Mouse (Mus musculus): ENCODE measurements around the gene Cbfa2t3. TPM values are rescaled to one million over a fixed set of nuclear protein-coding genes. Genes with fewer than 3 reads are reported as not detected.

Gene Cbfa2t3
- polyA plus RNA-seq, 1 experiment from 2014 or later, result 2.3 TPM

GRCm38 (mm10) chr8:122575286-122575685, 123.6 kb downstream of the Cbfa2t3 start:
- H3K27ac ChIP-seq (replicated peaks), result peak overlapping the region; percentile 31
- 77% methylated on average over 8 of the region's 8 CpGs for WGBS

More at GRCm38 (mm10) chr8:122575286-122575685, 123.6 kb downstream of the Cbfa2t3 start:
- Histone ChIP-seq H3K9me3 (no peaks in the 10 kb centered on the region), H3K27me3 (replicated peaks; ENCODE audit: low read depth, poor library complexity, severe bottlenecking) (no peaks in the 10 kb centered on the region), H3K4me3 (peak overlapping the region; percentile 72), H3K4me1 (peaks cover 76% of the 10 kb centered on the region), H3K36me3 (replicated peaks) (peaks cover 51% of the 10 kb centered on the region)
- DNase-seq (ENCODE audit: low spot score), result no peak

Small RNAs within 50 kb of the gene (microRNA-seq; reads per million reads assigned to microRNA genes)
- not detected for gene Mir6396

Other genes with a start within 250 kb of the Cbfa2t3 start
- gene Snai3, start 238.4 kb downstream of the Cbfa2t3 start, polyA plus RNA-seq (2016; fragmentation: Nextera tagmentation; extraction: Ambion mirVana), result 0.57 and 0.67 TPM in 2 replicates
- gene Rnf166, start 223.0 kb downstream of the Cbfa2t3 start, polyA plus RNA-seq (2016; fragmentation: Nextera tagmentation; extraction: Ambion mirVana), result 32.1 and 33.6 TPM in 2 replicates
- 69.9 and 72.9 TPM in 2 replicates for gene Ctu2, start 223.0 kb downstream of the Cbfa2t3 start, polyA plus RNA-seq (2016; fragmentation: Nextera tagmentation; extraction: Ambion mirVana)
- gene Piezo1, start 147.8 kb downstream of the Cbfa2t3 start, polyA plus RNA-seq (2016; fragmentation: Nextera tagmentation; extraction: Ambion mirVana), result 8.5 and 9.0 TPM in 2 replicates
- gene Cdt1, start 131.1 kb downstream of the Cbfa2t3 start, polyA plus RNA-seq (2016; fragmentation: Nextera tagmentation; extraction: Ambion mirVana), result 70.0 and 76.4 TPM in 2 replicates
- gene Aprt, start 122.2 kb downstream of the Cbfa2t3 start, polyA plus RNA-seq (2016; fragmentation: Nextera tagmentation; extraction: Ambion mirVana), result 296 and 300 TPM in 2 replicates
- gene Galns, start 87.6 kb downstream of the Cbfa2t3 start, polyA plus RNA-seq (2016; fragmentation: Nextera tagmentation; extraction: Ambion mirVana), result 4.6 and 5.2 TPM in 2 replicates
- gene Trappc2l, start 87.5 kb downstream of the Cbfa2t3 start, polyA plus RNA-seq (2016; fragmentation: Nextera tagmentation; extraction: Ambion mirVana), result 49.6 and 54.9 TPM in 2 replicates
- 0.30 TPM in 1 of 2 replicates, not detected in the other for gene Pabpn1l, start 76.4 kb downstream of the Cbfa2t3 start, polyA plus RNA-seq (2016; fragmentation: Nextera tagmentation; extraction: Ambion mirVana)
- 15.9 and 16.4 TPM in 2 replicates for gene Acsf3, start 76.4 kb upstream of the Cbfa2t3 start, polyA plus RNA-seq (2016; fragmentation: Nextera tagmentation; extraction: Ambion mirVana)
- gene Cdh15, start 148.9 kb upstream of the Cbfa2t3 start, polyA plus RNA-seq (2016; fragmentation: Nextera tagmentation; extraction: Ambion mirVana), result 1.7 and 2.0 TPM in 2 replicates